Mouse (Mus musculus) intestine, embryonic 16.5 days (tissue): Measurements from ENCODE around the gene Serinc4. TPM values are rescaled to one million over a fixed set of nuclear protein-coding genes. Genes with fewer than 3 reads are reported as not detected.

Experiments
- ATAC-seq: fragments of 200-750 bp; cut with Nextera tagmentation; 2 replicates; pipeline ENCODE4 v1.8.0; 2017; ENCODE audit warnings: moderate TSS enrichment, moderate library complexity
- H3K27ac ChIP-seq: fragments of 300-500 bp; sonication (generic); 2 replicates; pipeline ENCODE4 v1.5.1; 2014; ENCODE audit warnings: mild to moderate bottlenecking, low read length
- H3K27me3 ChIP-seq: fragments of 300-500 bp; sonication (generic); replicated peaks from 2 replicates; pipeline ENCODE4 v1.6.1; 2014; ENCODE audit warnings: low read length, control low read depth, mixed read lengths; ENCODE audit not compliant: control insufficient read depth, insufficient read depth
- H3K36me3 ChIP-seq: fragments of 300-500 bp; sonication (generic); 2 replicates; pipeline ENCODE4 v1.6.1; 2014; ENCODE audit warnings: low read length, control low read depth; ENCODE audit not compliant: control insufficient read depth, insufficient read depth
- H3K4me1 ChIP-seq: fragments of 300-500 bp; sonication (generic); 2 replicates; pipeline ENCODE4 v1.6.1; 2014; ENCODE audit warnings: low read length, control low read depth, mixed read lengths; ENCODE audit not compliant: control insufficient read depth, insufficient read depth
- H3K4me2 ChIP-seq: fragments of 300-500 bp; sonication (generic); 2 replicates; pipeline ENCODE4 v1.6.1; 2014; ENCODE audit warnings: low read depth, low read length, control low read depth
- H3K4me3 ChIP-seq: fragments of 300-500 bp; sonication (generic); 2 replicates; pipeline ENCODE4 v1.5.1; 2014; ENCODE audit warnings: mild to moderate bottlenecking, low read length
- H3K9ac ChIP-seq: fragments of 300-500 bp; sonication (generic); 2 replicates; pipeline ENCODE4 v1.6.1; 2014; ENCODE audit warnings: low read depth, low read length
- H3K9me3 ChIP-seq: fragments of 300-500 bp; sonication (generic); 2 replicates; pipeline ENCODE4 v1.6.1; 2016; ENCODE audit warnings: low read length, control low read depth; ENCODE audit not compliant: control insufficient read depth
- WGBS: fragments of 180-500 bp; shearing (Covaris S2); extraction: QIAGEN DNeasy Blood & Tissue Kit; methylation state at CpG from one replicate; pipeline ENCODE4 v1.1.7; 2014; 5-methylcytosine and 5-hydroxymethylcytosine counted together
- microRNA-seq: library from miRNA; unstranded; fragments of <30 nt; microRNA quantifications from one replicate; pipeline ENCODE4, GENCODE M21; 2016
- polyA plus RNA-seq: library from polyadenylated mRNA; unstranded; fragments of >200 nt; fragmentation: Nextera tagmentation; extraction: Ambion mirVana; gene quantifications from 2 replicates; pipeline ENCODE4 v1.2.1, GENCODE M21; 2015

The Serinc4 gene
- polyA plus RNA-seq, 1 experiment from 2014 or later: not detected

DNA sequence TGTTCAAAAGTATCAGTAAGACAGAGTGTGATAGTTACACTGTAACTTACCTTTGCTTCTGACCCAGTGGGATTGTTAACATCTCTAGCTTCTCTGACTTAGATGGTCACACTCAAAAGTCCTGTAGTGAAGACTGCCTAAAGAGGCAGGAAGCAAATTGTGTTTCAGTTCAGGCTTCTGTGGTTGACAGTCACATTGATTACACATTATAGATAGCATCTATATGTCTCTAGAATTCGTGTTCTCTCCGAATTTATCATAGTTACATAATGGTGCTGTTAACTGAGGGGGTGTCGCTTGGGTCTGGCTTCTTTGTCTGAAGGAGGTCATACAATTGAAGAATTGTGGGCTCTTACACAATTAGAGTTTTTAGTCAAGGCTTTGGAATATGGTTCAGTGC lies 41.5 kb downstream of the Serinc4 start:
- peak overlapping the region; percentile 99 for H3K4me3 ChIP-seq
- 0 out of 2 replicates have a peak overlapping the region, but pooled peaks have one; percentile 20 for H3K9ac ChIP-seq
- peaks cover 22% of the 10 kb centered on the region for H3K4me1 ChIP-seq
- no peaks in the 10 kb centered on the region for H3K27me3 ChIP-seq
- no peaks in the 10 kb centered on the region for H3K9me3 ChIP-seq
- 40% methylated on average over 3 of the region's 3 CpGs for WGBS
- no peak for ATAC-seq
- H3K27ac ChIP-seq: no peak overlapping the region
- H3K36me3 ChIP-seq: no peaks in the 10 kb centered on the region
- H3K4me2 ChIP-seq: peak overlapping the region; percentile 67

- ATAC-seq: peak; percentile 66
- Histone ChIP-seq H3K36me3 (no peaks in the 10 kb centered on the region), H3K9ac (peak overlapping the region; percentile 100), H3K4me2 (peak overlapping the region; percentile 67), H3K4me3 (peak overlapping the region; percentile 99), H3K4me1 (peaks cover 19% of the 10 kb centered on the region), H3K27me3 (no peaks in the 10 kb centered on the region), H3K27ac (peak overlapping the region; percentile 98), H3K9me3 (no peaks in the 10 kb centered on the region)
- WGBS: under 1% methylated on average over 31 of the region's 32 CpGs
Measured at GRCm38 (mm10) chr2:121414139-121414685, 42.4 kb downstream of the Serinc4 start.

DNA sequence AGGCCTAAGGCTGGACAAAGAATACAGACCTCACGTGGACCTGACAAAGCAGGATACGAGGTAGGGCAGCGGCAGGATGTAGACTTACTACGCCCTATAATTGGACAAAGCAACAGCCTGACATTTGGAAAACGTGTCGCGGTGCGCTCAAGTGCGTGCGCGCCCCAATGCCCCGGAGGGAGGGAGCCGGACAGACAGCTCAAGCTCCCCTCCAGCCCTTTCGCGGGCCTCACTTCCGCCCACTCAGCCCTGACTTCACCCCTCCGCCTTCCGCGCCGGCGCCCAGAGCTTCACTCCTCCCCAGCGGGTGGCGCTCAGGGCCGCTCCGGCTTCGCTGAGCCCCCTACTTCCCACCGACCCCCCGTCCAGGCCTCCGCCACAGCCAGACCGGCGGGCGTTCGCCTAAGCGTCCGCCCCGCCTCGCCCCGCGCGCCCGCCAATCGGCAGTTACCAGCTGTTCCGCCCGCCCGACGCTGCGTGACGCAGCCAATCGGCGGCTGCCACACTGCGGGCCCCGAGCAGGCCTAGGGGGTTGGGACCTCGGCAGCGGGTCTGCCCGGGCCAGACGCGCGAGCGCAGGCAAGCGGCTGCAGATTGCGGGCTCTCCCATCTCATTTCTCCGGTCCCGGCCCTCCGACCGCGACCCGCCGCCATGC lies 43.1 kb downstream of the Serinc4 start, which contains the start of the genes Pdia3 and Catsper2:
Gene Pdia3 (plus strand): TSS at position 389 of the 656 bp plus-strand sequence.
Gene Catsper2 (minus strand): TSS at position 406 of the 656 bp plus-strand sequence.
- H3K27me3 ChIP-seq: no peaks in the 10 kb centered on the region
- WGBS: under 1% methylated on average over 68 of the region's 68 CpGs
- peak; percentile 99 for ATAC-seq
- H3K9ac ChIP-seq: peak within 1 kb of the TSS; percentile 100
- H3K4me3 ChIP-seq: peak within 1 kb of the TSS; percentile 99
- H3K36me3 ChIP-seq: no peaks in the 10 kb centered on the region
- H3K4me2 ChIP-seq: peak within 1 kb of the TSS; percentile 67
- no peaks in the 10 kb centered on the region for H3K9me3 ChIP-seq
- H3K4me1 ChIP-seq: peaks cover 14% of the 10 kb centered on the region; the same call in 1 of the 2 replicates
- peak within 1 kb of the TSS; percentile 98 for H3K27ac ChIP-seq

GRCm38 (mm10) chr2:121412843-121413386 lies 43.7 kb downstream of the Serinc4 start:
- H3K27me3 ChIP-seq: no peaks in the 10 kb centered on the region
- peak overlapping the region; percentile 65 for H3K4me2 ChIP-seq
- peak overlapping the region; percentile 100 for H3K9ac ChIP-seq
- H3K4me3 ChIP-seq: peak overlapping the region; percentile 99
- peak overlapping the region; percentile 98 for H3K27ac ChIP-seq
- 9% methylated on average over 4 of the region's 4 CpGs for WGBS
- H3K36me3 ChIP-seq: no peaks in the 10 kb centered on the region
- H3K9me3 ChIP-seq: no peaks in the 10 kb centered on the region
- H3K4me1 ChIP-seq: peaks cover 14% of the 10 kb centered on the region; the same call in 1 of the 2 replicates
- peak; percentile 2 for ATAC-seq

DNA sequence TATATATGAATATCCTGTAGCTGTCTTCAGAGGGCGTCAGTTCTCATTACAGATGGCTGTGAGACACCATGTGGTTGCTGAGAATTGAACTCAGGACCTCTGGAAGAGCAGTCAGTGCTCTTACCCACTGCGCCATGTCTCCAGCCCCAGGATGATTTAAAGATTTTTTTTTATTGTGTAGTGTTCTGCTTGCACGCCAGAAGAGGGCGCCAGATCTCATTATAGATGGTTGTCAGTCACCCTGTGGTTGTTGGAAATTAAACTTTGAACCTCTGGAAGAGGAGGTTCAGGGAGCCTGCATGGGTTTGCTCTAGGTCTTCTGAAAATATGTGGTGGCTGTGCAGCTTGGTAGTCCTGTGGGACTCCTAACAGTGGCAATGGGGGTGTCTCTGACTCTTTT lies 48.4 kb downstream of the Serinc4 start:
- H3K4me1 ChIP-seq: peaks cover 4% of the 10 kb centered on the region; the same call in 1 of the 2 replicates
- no peak overlapping the region for H3K4me3 ChIP-seq
- no peak for ATAC-seq
- no peaks in the 10 kb centered on the region for H3K27me3 ChIP-seq
- H3K4me2 ChIP-seq: no peak overlapping the region
- no peaks in the 10 kb centered on the region for H3K9me3 ChIP-seq
- H3K27ac ChIP-seq: no peak overlapping the region
- H3K9ac ChIP-seq: no peak overlapping the region
- no peaks in the 10 kb centered on the region for H3K36me3 ChIP-seq
- 39% methylated on average over 4 of the region's 4 CpGs for WGBS

- H3K4me3 ChIP-seq: no peak overlapping the region
- no peaks in the 10 kb centered on the region for H3K27me3 ChIP-seq
- H3K9me3 ChIP-seq: no peaks in the 10 kb centered on the region
- H3K36me3 ChIP-seq: no peaks in the 10 kb centered on the region
- H3K4me1 ChIP-seq: no peaks in the 10 kb centered on the region
- H3K27ac ChIP-seq: no peak overlapping the region
- H3K9ac ChIP-seq: no peak overlapping the region
- no peak for ATAC-seq
- no peak overlapping the region for H3K4me2 ChIP-seq
Measured at GRCm38 (mm10) chr2:121403296-121403695, 53.3 kb downstream of the Serinc4 start.

DNA sequence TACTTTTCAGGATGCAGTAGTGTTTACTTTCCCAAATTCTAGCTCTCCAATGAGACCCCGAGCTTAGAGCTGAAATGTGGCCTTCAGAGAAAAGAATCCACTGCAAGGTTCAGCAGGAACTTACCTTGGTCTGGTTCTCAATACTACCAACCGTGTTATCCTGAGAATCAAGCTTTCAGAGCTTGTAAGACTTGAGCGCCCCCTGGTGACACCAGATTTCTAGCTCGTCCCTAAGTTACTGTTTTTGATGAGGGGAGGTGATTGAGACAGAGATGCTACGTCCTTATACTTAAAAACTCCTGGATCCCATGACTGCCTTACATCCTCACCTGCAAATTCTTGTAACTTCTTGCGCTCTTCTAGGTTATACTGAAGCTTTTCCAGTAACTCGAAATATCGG lies 60.0 kb downstream of the Serinc4 start:
- WGBS: 13% methylated on average over 8 of the region's 8 CpGs
- H3K27me3 ChIP-seq: no peaks in the 10 kb centered on the region
- H3K27ac ChIP-seq: no peak overlapping the region
- no peaks in the 10 kb centered on the region for H3K4me1 ChIP-seq
- no peak; the same call in 1 of the 2 replicates for ATAC-seq
- H3K9me3 ChIP-seq: no peaks in the 10 kb centered on the region
- no peak overlapping the region for H3K4me3 ChIP-seq
- no peak overlapping the region for H3K4me2 ChIP-seq
- no peaks in the 10 kb centered on the region for H3K36me3 ChIP-seq
- no peak overlapping the region for H3K9ac ChIP-seq

Small RNAs within 50 kb of the gene (microRNA-seq; reads per million reads assigned to microRNA genes)
- not detected for gene Gm22953

Other genes starting within 250 kb of the Serinc4 start
- gene Trp53bp1, start 185.4 kb downstream of the Serinc4 start, polyA plus RNA-seq: 26.5 and 31.0 TPM in 2 replicates
- 1.9 and 2.6 TPM in 2 replicates for gene Map1a, start 167.2 kb downstream of the Serinc4 start, polyA plus RNA-seq
- gene Ppip5k1, start 101.4 kb downstream of the Serinc4 start, polyA plus RNA-seq: 18.7 and 21.4 TPM in 2 replicates
- gene Ckmt1, start 99.1 kb downstream of the Serinc4 start, polyA plus RNA-seq: 880 and 1,082 TPM in 2 replicates
- gene Strc, start 69.6 kb downstream of the Serinc4 start, polyA plus RNA-seq: 0.04 TPM in 2 replicates
- gene Pdia3, start 43.0 kb downstream of the Serinc4 start, polyA plus RNA-seq: 889 and 911 TPM in 2 replicates
- gene Catsper2, start 43.0 kb downstream of the Serinc4 start, polyA plus RNA-seq: 1.1 and 1.5 TPM in 2 replicates
- 6.7 and 7.9 TPM in 2 replicates for gene Ell3, start 12.5 kb downstream of the Serinc4 start, polyA plus RNA-seq
- gene Serf2, start 7.6 kb downstream of the Serinc4 start, polyA plus RNA-seq: 456 and 469 TPM in 2 replicates
- 88.3 and 89.9 TPM in 2 replicates for gene Hypk, start 3.5 kb downstream of the Serinc4 start, polyA plus RNA-seq
- gene Mfap1b, start 17.3 kb upstream of the Serinc4 start, polyA plus RNA-seq: 38.2 and 40.2 TPM in 2 replicates
- gene Mfap1a, start 49.9 kb upstream of the Serinc4 start, polyA plus RNA-seq: 18.7 and 21.5 TPM in 2 replicates
- gene Wdr76, start 49.9 kb upstream of the Serinc4 start, polyA plus RNA-seq: 4.8 and 5.0 TPM in 2 replicates